Mouse (Mus musculus): Measurements from ENCODE around the gene Syt7. TPM values are rescaled to one million over a fixed set of nuclear protein-coding genes. Genes with fewer than 3 reads are reported as not detected.
A peak's percentile ranks its signal among the peaks of the same experiment; 100 is the strongest.

Syt7 gene
- polyA plus RNA-seq, 1 experiment: 10.5 TPM

DNA sequence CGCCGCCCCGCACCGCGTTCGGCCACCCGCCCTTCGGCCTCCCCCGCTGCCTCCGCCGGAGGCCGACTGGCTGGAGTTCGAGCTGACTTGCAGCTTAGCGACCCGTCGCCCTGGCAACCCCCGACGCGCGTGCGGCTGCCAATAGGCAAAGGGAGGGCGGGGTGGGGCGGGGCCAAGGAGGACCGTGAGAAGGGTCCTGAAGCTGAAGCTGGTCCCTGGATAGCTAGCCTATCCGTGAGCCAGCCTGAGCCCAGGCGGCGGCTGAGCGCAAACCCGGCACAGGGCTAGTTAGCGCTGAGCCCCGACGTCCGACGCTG lies 68.6 kb downstream of the Syt7 start:
- Histone ChIP-seq H3K27me3 (ENCODE audit: control insufficient read depth, insufficient read depth, low read length) (peaks cover 32% of the 10 kb centered on the region), H3K4me1 (ENCODE audit: control insufficient read depth, insufficient read depth, insufficient read length, low read length) (no peaks in the 10 kb centered on the region), H3K27ac (ENCODE audit: insufficient read depth, low read depth, low read length) (no peak overlapping the region), H3K4me3 (ENCODE audit: low read depth, low read length) (peak overlapping the region; percentile 41), H3K36me3 (ENCODE audit: control insufficient read depth, insufficient read depth, low read length) (no peaks in the 10 kb centered on the region)
- TF ChIP-seq CTCF (IDR thresholded peaks at IDR 0.05; ENCODE audit: extremely low read depth, insufficient read length, insufficient replicate concordance, low read depth, low read length) (no peak), POLR2A (IDR thresholded peaks at IDR 0.05; ENCODE audit: low read depth, low read length) (no peak)
- WGBS: 3% methylated on average over 33 of the region's 34 CpGs

DNA sequence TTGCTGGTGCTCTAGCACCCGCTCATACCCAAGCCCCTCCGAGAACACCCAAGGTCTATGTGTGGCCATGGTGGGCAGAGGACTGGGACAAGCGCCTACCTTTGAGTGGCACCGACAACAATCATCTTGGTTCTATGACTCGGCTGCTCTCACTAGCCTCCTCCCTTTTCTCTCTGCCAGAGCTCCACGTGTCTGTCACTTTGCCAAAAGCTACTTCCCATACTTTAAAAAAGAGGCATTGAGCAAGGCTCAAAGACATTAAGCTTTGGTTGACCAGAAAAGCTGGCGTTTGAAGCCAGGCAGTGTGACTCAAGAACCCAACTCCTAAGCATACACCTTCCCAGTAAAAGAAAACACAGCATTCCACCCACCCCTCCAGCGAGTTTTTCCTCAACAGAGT lies 69.2 kb downstream of the Syt7 start:
- no peak overlapping the region for H3K27ac ChIP-seq (ENCODE audit: insufficient read depth, low read depth, low read length)
- H3K4me3 ChIP-seq (ENCODE audit: low read depth, low read length): no peak overlapping the region
- H3K36me3 ChIP-seq (ENCODE audit: control insufficient read depth, insufficient read depth, low read length): no peaks in the 10 kb centered on the region
- H3K27me3 ChIP-seq (ENCODE audit: control insufficient read depth, insufficient read depth, low read length): peaks cover 32% of the 10 kb centered on the region
- TF ChIP-seq CTCF (IDR thresholded peaks at IDR 0.05; ENCODE audit: extremely low read depth, insufficient read length, insufficient replicate concordance, low read depth, low read length) (no peak), POLR2A (IDR thresholded peaks at IDR 0.05; ENCODE audit: low read depth, low read length) (no peak)
- 14% methylated on average over 8 of the region's 8 CpGs for WGBS
- no peaks in the 10 kb centered on the region for H3K4me1 ChIP-seq (ENCODE audit: control insufficient read depth, insufficient read depth, insufficient read length, low read length)

DNA sequence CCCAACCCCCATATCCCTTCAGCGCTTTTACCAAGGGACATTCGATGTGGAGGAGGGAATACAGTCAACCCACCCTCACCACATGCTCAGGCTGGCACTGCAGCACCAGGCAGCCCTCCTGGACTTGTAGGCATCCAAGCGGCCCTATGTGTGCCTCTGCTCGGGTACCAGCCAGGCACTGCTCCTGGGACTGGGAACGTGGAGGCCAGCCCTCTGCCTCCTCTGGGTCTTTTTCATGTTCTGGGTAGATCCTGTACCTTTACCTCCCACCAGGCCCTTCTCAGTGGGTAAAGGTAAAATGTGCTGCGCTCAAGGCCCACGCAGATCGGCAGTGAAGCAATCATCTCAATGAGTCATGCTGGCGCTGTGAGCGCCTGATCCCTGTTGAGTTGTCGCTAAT lies 71.0 kb downstream of the Syt7 start:
- Histone ChIP-seq H3K27ac (ENCODE audit: insufficient read depth, low read depth, low read length) (no peak overlapping the region), H3K36me3 (ENCODE audit: control insufficient read depth, insufficient read depth, low read length) (no peaks in the 10 kb centered on the region), H3K27me3 (ENCODE audit: control insufficient read depth, insufficient read depth, low read length) (peaks cover 32% of the 10 kb centered on the region), H3K4me1 (ENCODE audit: control insufficient read depth, insufficient read depth, insufficient read length, low read length) (no peaks in the 10 kb centered on the region), H3K4me3 (ENCODE audit: low read depth, low read length) (no peak overlapping the region)
- 73% methylated on average over 11 of the region's 11 CpGs for WGBS
- no peak for TF ChIP-seq CTCF (IDR thresholded peaks at IDR 0.05; ENCODE audit: extremely low read depth, insufficient read length, insufficient replicate concordance, low read depth, low read length)
- TF ChIP-seq POLR2A (IDR thresholded peaks at IDR 0.05; ENCODE audit: low read depth, low read length): no peak

DNA sequence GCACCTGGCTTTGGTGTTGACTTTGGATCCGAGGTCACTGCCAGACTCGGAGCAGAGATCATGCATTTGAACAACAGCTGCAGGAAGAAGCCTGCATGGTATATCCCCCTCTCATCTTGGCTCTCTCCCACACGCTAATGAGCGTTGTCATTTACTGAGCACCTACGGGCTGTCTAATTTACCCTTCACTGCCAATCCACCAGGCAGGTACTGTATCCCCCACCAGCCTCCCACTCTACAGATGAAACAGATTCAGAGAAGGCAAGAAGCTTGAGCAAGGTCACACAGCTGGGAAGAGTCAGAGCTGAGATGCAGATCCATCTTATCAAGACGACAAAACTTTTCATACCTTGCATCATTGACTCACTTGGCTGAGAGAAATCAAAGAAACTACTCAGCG lies 72.7 kb downstream of the Syt7 start:
- 16% methylated on average over 7 of the region's 7 CpGs for WGBS
- H3K27ac ChIP-seq (ENCODE audit: insufficient read depth, low read depth, low read length): no peak overlapping the region
- H3K36me3 ChIP-seq (ENCODE audit: control insufficient read depth, insufficient read depth, low read length): no peaks in the 10 kb centered on the region
- no peak overlapping the region for H3K4me3 ChIP-seq (ENCODE audit: low read depth, low read length)
- TF ChIP-seq POLR2A (IDR thresholded peaks at IDR 0.05; ENCODE audit: low read depth, low read length): no peak
- no peak for TF ChIP-seq CTCF (IDR thresholded peaks at IDR 0.05; ENCODE audit: extremely low read depth, insufficient read length, insufficient replicate concordance, low read depth, low read length)
- H3K27me3 ChIP-seq (ENCODE audit: control insufficient read depth, insufficient read depth, low read length): peaks cover 27% of the 10 kb centered on the region
- no peaks in the 10 kb centered on the region for H3K4me1 ChIP-seq (ENCODE audit: control insufficient read depth, insufficient read depth, insufficient read length, low read length)

DNA sequence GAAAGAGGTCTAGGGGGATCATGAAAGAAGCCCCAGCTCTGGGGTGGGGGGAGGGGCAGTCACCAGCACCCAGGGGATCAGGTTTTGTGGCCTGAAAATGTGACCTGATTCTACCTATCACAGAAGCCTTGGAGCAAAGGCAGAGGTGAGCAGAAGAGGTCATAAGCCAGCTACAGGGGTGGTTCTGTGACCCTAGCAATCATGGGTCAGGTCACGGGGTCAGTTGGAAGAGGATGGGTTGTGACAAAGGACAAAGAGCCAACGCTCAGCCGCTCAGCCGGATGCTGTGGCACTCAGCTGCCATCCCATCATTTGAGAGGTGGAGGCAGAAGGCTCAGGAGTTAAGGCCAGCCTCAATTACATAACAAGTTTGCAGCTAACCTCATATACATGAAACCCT lies 75.5 kb downstream of the Syt7 start:
- H3K36me3 ChIP-seq (ENCODE audit: control insufficient read depth, insufficient read depth, low read length): no peaks in the 10 kb centered on the region
- H3K4me3 ChIP-seq (ENCODE audit: low read depth, low read length): no peak overlapping the region
- H3K27ac ChIP-seq (ENCODE audit: insufficient read depth, low read depth, low read length): no peak overlapping the region
- 50% methylated on average over 4 of the region's 4 CpGs for WGBS
- TF ChIP-seq CTCF (IDR thresholded peaks at IDR 0.05; ENCODE audit: extremely low read depth, insufficient read length, insufficient replicate concordance, low read depth, low read length): no peak
- TF ChIP-seq POLR2A (IDR thresholded peaks at IDR 0.05; ENCODE audit: low read depth, low read length): no peak
- no peaks in the 10 kb centered on the region for H3K4me1 ChIP-seq (ENCODE audit: control insufficient read depth, insufficient read depth, insufficient read length, low read length)
- 0 out of 2 replicates have a peak, but pooled peaks cover 5% of the 10 kb centered on the region for H3K27me3 ChIP-seq (ENCODE audit: control insufficient read depth, insufficient read depth, low read length)

GRCm38 (mm10) chr19:10469171-10469658 lies 80.3 kb downstream of the Syt7 start:
- 50% methylated on average over 8 of the region's 8 CpGs for WGBS
- Histone ChIP-seq H3K27ac (ENCODE audit: insufficient read depth, low read depth, low read length) (no peak overlapping the region), H3K36me3 (ENCODE audit: control insufficient read depth, insufficient read depth, low read length) (no peaks in the 10 kb centered on the region), H3K27me3 (ENCODE audit: control insufficient read depth, insufficient read depth, low read length) (no peaks in the 10 kb centered on the region), H3K4me3 (ENCODE audit: low read depth, low read length) (no peak overlapping the region), H3K4me1 (ENCODE audit: control insufficient read depth, insufficient read depth, insufficient read length, low read length) (no peaks in the 10 kb centered on the region)
- TF ChIP-seq POLR2A (IDR thresholded peaks at IDR 0.05; ENCODE audit: low read depth, low read length): no peak
- TF ChIP-seq CTCF (IDR thresholded peaks at IDR 0.05; ENCODE audit: extremely low read depth, insufficient read length, insufficient replicate concordance, low read depth, low read length): no peak

DNA sequence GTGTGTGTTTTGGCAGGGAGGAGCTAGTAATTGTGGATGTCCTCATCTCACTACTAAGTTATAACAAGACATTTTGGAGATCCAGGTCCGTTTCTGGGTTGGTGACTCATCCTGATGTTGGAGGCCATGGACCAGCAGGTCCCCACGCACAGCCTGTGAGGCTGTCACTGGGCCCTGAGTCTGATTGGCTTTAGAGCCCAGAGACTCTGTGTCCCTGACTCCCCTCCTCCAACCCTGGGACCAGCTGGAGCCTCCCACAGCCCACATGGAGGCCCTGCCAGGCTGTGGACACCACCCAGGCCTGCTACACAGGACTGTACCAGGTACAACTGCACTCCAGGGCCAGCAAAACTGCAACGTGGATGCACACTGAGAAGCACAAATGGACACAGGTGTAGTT lies 84.1 kb downstream of the Syt7 start:
- Histone ChIP-seq H3K36me3 (ENCODE audit: control insufficient read depth, insufficient read depth, low read length) (no peaks in the 10 kb centered on the region), H3K27me3 (ENCODE audit: control insufficient read depth, insufficient read depth, low read length) (no peaks in the 10 kb centered on the region), H3K27ac (ENCODE audit: insufficient read depth, low read depth, low read length) (no peak overlapping the region), H3K4me3 (ENCODE audit: low read depth, low read length) (no peak overlapping the region), H3K4me1 (ENCODE audit: control insufficient read depth, insufficient read depth, insufficient read length, low read length) (no peaks in the 10 kb centered on the region)
- WGBS: 71% methylated on average over 3 of the region's 3 CpGs
- TF ChIP-seq CTCF (IDR thresholded peaks at IDR 0.05; ENCODE audit: extremely low read depth, insufficient read length, insufficient replicate concordance, low read depth, low read length) (no peak), POLR2A (IDR thresholded peaks at IDR 0.05; ENCODE audit: low read depth, low read length) (no peak)

- Histone ChIP-seq H3K4me3 (ENCODE audit: low read depth, low read length) (no peak overlapping the region), H3K27ac (ENCODE audit: insufficient read depth, low read depth, low read length) (no peak overlapping the region), H3K27me3 (ENCODE audit: control insufficient read depth, insufficient read depth, low read length) (no peaks in the 10 kb centered on the region), H3K36me3 (ENCODE audit: control insufficient read depth, insufficient read depth, low read length) (no peaks in the 10 kb centered on the region), H3K4me1 (ENCODE audit: control insufficient read depth, insufficient read depth, insufficient read length, low read length) (no peaks in the 10 kb centered on the region)
- no peak for TF ChIP-seq POLR2A (IDR thresholded peaks at IDR 0.05; ENCODE audit: low read depth, low read length)
- TF ChIP-seq CTCF (IDR thresholded peaks at IDR 0.05; ENCODE audit: extremely low read depth, insufficient read length, insufficient replicate concordance, low read depth, low read length): no peak
- 30% methylated on average over 6 of the region's 6 CpGs for WGBS
These were observed 84.9 kb downstream of the Syt7 start for GRCm38 (mm10) chr19:10473779-10474178.

Measured in small intestine, adult 2 months (tissue).